Mouse (Mus musculus): ENCODE data around the gene Mapk13.

DNA sequence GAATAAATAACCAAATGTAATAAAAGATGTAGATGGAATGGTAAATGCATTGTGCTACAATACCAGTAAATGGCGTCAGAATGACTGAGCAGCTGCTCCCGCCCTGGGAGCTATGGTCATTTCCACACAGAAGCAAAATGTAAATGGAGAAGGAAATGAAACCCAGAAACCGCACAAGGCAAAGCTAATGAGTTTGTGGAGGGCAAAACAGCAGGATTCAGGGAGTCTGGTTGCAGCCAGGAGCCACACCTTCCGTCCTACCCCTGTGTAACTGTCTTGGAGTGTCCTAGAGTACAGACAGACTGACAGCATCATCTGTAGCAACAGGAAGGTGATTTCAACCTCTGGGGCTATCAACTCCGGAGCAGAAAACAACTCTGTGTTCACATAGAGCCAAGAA is 12.7 kb upstream of the Mapk13 start:
- no peak for TF ChIP-seq CTCF (IDR thresholded peaks at IDR 0.05; ENCODE audit: extremely low read depth, insufficient read depth, insufficient read length, insufficient replicate concordance)
- TF ChIP-seq POLR2A (IDR thresholded peaks at IDR 0.05; ENCODE audit: low read depth, low read length) = no peak
